Mouse (Mus musculus): ENCODE measurements at regions not wholly inside any gene's neighbourhood (a gene's known extent, or its start where the extent isn't known, plus 50 kb on each side); places are given as distances from the start of the nearest gene placed in this dataset.
A peak's percentile ranks its signal among the peaks of the same experiment; 100 is the strongest.

- no peak for DNase-seq
Measured at GRCm38 (mm10) chr5:19130639-19131038, 96.2 kb upstream of the Magi2 start.

GRCm38 (mm10) chr5:19154511-19154910, 72.3 kb upstream of the Magi2 start:
- DNase-seq = no peak

- DNase-seq = peak; percentile 56
Measured at GRCm38 (mm10) chr5:19158191-19158590, 68.6 kb upstream of the Magi2 start.

DNA sequence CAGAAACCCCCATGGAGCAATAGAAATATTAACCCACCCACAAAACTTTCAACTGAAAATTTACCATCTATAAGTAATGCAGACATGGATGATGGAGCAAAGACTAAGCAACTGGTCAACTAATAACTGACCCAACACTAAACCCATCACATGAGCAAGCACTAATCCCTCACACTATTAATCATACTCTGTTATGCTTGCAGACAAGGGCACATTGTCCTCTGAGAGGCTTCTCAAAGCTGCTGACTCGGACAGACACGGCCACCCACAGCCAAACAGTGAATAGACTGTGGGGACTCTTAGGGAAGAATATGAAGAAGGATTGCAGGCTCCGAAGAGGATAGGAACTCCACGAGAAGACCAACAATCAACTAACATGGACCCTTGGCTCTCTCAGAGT, 66.6 kb upstream of the Magi2 start:
- no peak for DNase-seq

Data from layer of hippocampus, adult 9-11 months (tissue).